Mouse (Mus musculus) testis, postnatal 14 days (tissue): ENCODE data around the gene AW822073.

ENCODE experiments used
- DNase-seq: peaks from one replicate; pipeline ENCODE4 v3.0.0; 2021; ENCODE audit warnings: low spot score

The AW822073 gene

DNA sequence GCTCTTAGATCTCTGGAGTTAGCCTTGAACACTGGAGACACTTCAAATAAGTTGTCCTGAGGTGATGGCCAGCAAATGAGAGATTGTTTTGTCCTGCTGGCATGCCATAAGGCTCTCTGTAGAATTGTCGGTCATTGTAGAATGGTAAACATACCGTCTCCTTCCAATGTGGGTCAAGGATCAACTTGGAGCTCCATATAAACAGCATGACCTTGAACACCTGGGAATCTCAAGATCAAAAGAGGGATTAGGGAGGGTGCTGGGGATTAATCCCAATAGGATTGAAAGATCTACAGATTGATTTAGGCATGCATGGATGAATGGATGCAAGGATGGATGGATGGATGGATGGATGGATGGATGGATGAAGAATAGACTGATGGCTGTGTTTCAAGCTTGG lies 3.2 kb downstream of the AW822073 start:
- DNase-seq = peak; percentile 66

DNA sequence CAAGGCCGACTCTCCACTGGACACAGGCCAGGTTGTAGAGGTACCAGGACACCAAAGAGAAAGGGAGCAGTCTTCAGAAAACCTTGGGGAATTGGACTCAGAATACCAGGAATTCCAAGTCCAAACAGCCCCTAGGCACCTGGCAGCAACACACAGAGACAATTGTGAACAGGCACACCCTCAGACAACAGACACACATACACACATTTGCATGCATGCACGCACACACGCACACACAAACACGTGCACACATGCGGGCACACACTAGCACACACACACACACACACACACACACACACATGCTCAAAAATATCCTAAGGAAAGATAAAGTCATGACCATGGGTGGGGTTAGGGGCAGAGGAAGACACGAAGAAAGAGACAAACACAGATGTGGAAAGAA lies 4.0 kb downstream of the AW822073 start:
- no peak for DNase-seq

DNA sequence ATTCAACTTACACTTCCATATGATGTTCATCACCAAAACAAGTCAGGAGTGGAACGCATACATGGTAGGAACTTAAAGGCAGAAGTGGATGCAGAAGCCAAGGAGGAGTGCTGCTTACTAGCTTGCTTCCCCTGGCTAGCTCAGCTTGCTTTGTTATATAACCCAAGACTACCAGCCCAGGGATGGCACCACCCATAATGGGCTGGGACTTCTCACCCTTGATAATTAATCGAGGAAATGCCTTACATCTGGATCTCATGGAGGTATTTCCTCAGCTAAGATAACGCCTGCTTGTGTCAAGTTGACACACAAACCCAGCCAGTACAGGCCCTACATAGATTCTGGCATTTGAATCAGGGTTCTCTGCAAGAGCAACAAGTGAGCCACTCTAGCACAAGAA lies 7.4 kb downstream of the AW822073 start:
- DNase-seq = no peak

DNA sequence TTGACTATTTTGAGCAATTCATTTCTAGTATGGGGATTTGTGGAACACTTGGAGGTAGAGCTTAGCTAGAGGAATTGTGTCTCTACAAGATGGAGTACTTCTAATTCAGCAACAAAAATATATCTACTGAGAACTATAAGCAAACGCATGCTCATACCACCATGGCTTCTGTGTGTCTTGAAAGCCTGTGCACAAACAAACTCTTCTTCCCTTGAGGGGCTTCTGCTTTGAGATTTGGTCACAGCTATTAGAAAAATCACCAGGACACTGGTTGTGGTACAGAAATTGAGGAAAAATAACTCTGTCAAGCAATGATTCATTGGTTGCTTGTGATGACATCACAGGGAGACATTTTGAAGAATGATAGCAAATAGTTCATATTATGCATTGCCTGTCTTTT lies 9.4 kb downstream of the AW822073 start:
- no peak for DNase-seq

DNA sequence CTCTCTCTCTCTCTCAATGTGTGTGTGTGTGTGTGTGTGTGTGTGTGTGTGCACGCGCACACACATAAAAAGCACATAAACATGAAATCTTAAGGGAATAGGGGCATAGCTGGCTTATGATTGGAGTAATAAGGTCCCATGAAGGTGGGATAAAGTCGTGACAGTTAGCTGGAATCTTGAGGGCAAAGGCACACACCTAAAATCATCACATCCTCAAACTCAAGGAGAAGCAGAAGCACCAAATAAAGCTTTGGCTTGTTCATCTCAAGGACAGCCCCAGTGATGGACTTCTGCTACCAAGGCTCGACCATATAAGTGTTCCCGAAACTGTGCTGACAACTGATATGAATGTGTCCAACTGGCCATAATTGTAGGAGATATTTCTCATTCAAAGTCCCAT lies 9.8 kb downstream of the AW822073 start:
- DNase-seq = no peak

DNA sequence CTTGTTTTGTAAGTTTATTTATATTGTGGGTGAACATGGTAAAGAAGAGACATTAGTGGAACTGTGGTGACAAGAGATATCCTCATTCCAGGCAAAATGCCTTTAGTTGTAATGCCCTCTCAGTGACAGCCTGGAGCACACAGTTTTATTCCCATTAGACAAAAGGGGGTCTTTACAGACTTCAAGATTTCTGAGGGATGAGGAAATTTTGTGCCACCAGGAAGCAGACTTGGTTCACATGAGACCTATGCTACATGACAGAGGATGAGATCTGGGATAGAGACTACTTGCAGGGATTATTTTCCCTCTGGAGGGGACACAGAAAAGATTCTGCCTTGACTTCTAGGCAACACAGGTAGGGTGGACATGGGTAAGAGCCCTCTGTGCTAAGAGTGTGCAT lies 10.2 kb downstream of the AW822073 start:
- no peak for DNase-seq

DNA sequence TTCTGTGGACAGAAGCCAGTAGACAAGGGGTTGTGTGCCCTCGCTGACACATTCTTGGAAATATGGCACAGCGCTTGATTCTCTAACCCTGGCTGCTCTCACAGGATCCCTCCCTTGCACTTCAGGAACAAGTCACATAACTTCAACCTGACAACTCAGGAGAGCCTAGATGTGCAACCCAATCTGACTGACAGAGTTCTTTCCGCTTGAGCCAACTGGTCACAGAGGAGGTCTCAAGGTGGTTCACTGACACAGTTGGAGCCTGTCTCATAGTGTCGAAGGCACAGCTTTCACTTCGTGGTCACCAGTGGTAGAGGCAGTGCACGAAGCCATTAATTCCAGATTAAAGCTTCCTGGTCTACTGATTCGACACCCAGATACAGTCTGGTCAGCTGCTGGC lies 12.5 kb downstream of the AW822073 start:
- DNase-seq = no peak

DNA sequence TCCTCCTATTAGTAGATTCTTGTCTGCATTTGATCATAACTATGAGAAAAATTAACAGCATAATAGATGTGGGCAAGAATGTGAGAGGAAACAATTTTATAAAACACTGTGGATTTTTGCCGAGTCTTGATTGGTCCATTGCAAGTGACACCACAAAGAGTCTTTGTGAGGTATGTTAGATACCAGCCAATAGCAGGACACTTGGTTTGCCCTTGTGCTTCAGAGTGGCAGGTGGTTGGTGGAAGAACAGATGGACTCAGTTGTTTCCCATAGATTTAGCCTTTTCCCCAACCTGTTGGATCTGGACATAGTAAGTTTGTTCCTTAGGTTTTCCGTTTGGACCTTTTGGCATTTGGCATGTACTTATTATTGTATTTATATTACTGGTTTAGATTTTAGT lies 13.5 kb downstream of the AW822073 start:
- no peak for DNase-seq

DNA sequence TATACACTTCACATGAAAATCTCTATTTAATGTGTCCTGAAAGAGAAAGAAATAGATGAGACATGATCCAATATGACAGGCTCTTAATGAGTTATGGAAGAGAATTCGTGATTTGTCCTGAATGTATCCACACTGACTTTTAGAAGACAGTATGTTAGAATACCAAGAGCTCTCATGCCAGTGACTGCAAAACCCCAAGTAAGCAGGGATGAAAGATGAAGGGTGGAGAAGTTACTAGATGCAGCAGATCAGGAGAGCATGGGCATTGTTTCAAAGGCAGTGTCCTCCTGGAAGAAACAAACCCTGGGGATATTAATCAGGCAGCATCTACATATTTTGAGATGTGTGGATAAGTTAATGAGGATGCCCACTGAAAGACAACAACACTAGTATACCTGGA lies 14.2 kb downstream of the AW822073 start:
- no peak for DNase-seq

DNA sequence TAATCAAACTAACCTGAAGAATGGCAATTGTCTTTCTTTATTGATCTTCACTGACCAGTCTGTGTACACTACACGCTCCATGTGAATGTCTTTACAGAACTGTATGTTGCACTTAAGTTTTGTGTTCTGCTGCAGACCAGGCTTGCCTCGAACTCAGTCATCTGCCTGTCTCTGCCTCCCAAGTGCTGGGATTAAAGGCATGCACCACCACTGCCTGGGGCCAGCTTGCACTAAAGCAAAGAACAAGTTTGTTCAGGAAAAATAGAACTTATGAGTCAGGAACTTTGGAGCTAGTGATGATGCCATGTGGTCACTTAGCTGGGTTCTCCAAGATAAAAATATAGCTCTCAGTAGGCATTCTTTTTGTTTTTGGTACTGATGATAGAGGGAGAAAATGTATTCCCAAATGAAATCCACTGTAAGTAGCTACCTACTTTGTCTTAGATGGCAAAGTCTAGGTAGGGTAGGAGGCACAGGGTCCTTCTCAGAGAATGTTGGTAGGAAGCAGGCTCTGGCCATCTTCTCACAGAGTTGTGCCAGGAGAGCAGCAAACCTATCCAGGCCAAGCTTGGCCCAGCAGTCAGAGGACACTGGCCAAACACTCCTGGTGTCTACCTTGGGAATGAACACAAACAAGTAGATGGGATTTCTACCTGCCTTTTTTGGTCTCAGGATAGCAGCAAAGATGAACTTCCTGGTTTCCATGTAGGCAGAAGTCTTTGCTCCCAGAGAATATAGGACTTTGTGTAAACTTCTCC lies 14.8 kb downstream of the AW822073 start:
- DNase-seq = no peak

DNA sequence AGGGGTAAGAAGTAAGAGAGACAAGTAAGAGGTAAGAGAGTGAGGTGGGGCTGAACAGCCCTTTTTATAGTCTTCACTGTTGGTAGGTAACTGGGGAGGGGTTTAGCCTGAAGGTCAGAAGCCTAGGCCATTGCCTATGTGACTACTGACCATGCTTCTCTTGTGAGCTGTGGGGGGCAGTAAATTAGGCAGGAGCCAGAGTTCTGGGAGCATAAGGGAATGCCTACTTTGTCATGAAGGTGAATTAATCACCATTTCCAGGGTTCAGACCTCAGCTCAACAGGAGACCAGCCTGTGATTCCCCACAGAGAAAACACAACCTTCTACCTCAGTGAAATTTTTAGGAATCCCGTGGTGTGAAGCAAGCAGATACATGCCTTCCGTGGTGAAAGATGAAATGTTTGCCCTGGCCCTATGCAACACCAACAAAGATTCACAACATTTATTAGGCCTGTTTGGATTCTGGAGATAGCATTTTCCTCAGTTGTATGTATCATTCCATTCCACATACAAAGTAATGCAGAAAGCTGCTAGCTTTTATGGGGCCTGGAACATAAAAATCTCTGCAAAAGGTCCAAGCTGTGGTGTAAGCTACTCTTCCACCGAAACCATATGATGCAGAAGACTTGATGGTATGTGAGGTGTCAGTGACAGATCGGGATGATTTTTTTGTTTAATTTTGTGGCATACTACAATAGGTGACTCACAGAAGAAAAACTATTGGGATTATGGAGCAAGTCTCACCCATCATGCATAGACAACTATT lies 17.9 kb downstream of the AW822073 start:
- DNase-seq = no peak

DNA sequence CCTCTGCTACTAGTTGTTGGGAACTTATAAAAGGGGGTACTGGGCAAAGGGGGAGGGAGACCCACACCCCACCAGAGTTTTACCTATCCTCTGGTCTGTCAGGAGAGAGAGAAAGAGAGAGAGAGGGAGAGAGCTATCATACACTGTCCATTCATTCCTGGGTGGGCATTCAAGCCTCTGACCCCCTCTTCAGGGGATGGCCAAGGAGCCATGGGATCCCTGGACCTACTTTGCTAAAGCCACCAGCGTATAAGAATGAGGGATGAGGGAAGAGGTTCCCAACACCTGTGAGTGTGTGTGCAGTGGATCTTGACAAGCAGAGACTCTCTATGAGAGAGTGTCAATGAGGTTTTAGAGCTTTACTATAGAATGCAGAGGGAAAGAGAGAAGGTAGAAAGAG lies 18.7 kb downstream of the AW822073 start:
- no peak for DNase-seq
